Mouse (Mus musculus): ENCODE measurements around the gene Pgbd5. TPM values are rescaled to one million over a fixed set of nuclear protein-coding genes. Genes with fewer than 3 reads are reported as not detected.

The Pgbd5 gene
- polyA plus RNA-seq, 1 experiment = 0.16 TPM

DNA sequence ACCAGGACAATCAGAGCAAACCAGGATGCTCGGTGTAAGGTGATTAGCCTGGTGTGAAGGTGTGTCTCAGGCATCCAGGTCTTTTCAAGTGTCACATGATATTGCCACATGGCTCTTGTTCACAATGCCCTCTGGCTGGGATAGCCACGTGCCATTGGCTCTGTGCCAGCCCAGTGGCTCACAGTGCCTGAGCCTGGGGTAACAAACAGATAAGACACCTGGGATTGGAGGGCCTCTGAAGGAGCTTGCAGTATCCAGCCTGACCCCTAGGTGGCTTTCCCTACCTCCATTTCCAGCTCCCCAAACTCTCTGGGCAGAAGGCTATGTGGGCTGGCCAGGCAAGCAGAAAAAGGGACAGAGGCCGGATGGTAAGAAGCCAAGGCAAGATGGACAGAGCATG lies 35.6 kb downstream of the Pgbd5 start:
- DNase-seq (ENCODE audit: low read depth in 1 of 2, low spot score in 2 of 2) = no peak
- H3K27ac ChIP-seq (ENCODE audit: insufficient read depth, low read length) = no peak overlapping the region
- WGBS = 47% methylated on average over 3 of the region's 3 CpGs
- no peak overlapping the region for H3K4me3 ChIP-seq (ENCODE audit: extremely low read depth, insufficient read depth, insufficient read length)
- H3K4me1 ChIP-seq (ENCODE audit: control insufficient read depth, insufficient read depth, insufficient read length) = no peaks in the 10 kb centered on the region
- H3K27me3 ChIP-seq (ENCODE audit: control insufficient read depth, insufficient read depth, low read length) = no peaks in the 10 kb centered on the region
- no peaks in the 10 kb centered on the region for H3K36me3 ChIP-seq (ENCODE audit: control insufficient read depth, insufficient read depth, low read length)
- peak; percentile 12; the same call in 1 of the 2 replicates for TF ChIP-seq CTCF (IDR thresholded peaks at IDR 0.05; ENCODE audit: extremely low read depth, insufficient read depth, insufficient read length, insufficient replicate concordance)
- no peak for TF ChIP-seq POLR2A (IDR thresholded peaks at IDR 0.05; ENCODE audit: low read depth, low read length)

DNA sequence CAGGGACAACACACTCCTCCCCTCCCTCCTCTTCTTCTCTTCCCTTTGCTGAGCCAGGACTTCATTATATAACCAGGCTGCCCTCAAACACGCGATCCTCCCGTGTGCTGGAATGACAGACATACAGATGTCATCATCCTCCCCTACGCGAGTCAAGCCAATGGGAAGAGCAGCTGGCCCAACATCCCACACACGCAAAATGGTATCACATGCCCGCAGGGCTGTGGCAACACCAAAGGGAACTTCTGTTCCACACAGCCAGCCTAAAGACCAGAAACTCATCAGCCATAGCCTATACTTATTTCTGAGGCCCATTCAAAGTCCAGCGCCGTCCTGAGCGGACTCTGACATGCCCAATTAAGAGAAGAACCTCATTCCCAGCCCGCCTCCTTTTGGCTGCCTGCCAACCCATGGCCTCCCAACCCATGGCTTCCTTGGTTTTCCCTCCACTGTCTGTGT lies 40.0 kb downstream of the Pgbd5 start:
- 81% methylated on average over 11 of the region's 11 CpGs for WGBS
- Histone ChIP-seq H3K36me3 (ENCODE audit: control insufficient read depth, insufficient read depth, low read length) (no peaks in the 10 kb centered on the region), H3K27me3 (ENCODE audit: control insufficient read depth, insufficient read depth, low read length) (no peaks in the 10 kb centered on the region), H3K27ac (ENCODE audit: insufficient read depth, low read length) (no peak overlapping the region), H3K4me3 (ENCODE audit: extremely low read depth, insufficient read depth, insufficient read length) (no peak overlapping the region), H3K4me1 (ENCODE audit: control insufficient read depth, insufficient read depth, insufficient read length) (no peaks in the 10 kb centered on the region)
- DNase-seq (ENCODE audit: low read depth in 1 of 2, low spot score in 2 of 2) = no peak
- TF ChIP-seq CTCF (IDR thresholded peaks at IDR 0.05; ENCODE audit: extremely low read depth, insufficient read depth, insufficient read length, insufficient replicate concordance) (no peak), POLR2A (IDR thresholded peaks at IDR 0.05; ENCODE audit: low read depth, low read length) (no peak)

DNA sequence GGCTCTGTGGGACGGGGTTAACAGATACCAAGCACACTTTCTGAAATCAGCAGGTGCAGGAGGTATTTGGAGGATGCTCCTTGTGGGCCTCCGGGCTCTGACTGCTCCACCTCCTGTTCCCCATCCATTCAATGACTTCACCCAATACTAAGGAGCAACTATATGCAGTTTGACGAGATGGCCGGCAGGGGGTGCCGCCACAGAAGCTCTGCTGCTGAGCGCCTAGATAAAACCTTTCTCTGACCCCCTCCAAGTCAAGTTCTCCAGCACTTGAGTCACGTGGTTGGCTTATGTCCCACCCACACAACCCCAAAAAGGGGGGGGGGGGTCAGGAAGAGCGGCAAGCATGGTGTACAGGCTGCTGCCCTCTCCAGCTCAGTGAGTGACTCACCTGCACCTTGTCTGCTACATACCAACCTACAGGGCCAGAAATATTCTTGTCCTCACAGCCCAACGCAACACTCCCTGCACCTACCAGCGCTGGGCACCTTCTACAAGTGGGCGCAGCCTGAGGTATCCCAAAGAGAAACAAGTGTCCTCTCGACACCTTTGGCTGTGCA lies 40.5 kb downstream of the Pgbd5 start:
- Histone ChIP-seq H3K4me1 (ENCODE audit: control insufficient read depth, insufficient read depth, insufficient read length) (no peaks in the 10 kb centered on the region), H3K4me3 (ENCODE audit: extremely low read depth, insufficient read depth, insufficient read length) (no peak overlapping the region), H3K27me3 (ENCODE audit: control insufficient read depth, insufficient read depth, low read length) (no peaks in the 10 kb centered on the region), H3K27ac (ENCODE audit: insufficient read depth, low read length) (no peak overlapping the region), H3K36me3 (ENCODE audit: control insufficient read depth, insufficient read depth, low read length) (no peaks in the 10 kb centered on the region)
- no peak for DNase-seq (ENCODE audit: low read depth in 1 of 2, low spot score in 2 of 2)
- 28% methylated on average over 12 of the region's 12 CpGs for WGBS
- TF ChIP-seq CTCF (IDR thresholded peaks at IDR 0.05; ENCODE audit: extremely low read depth, insufficient read depth, insufficient read length, insufficient replicate concordance) (0 out of 2 replicates have a peak, but pooled peaks have one; percentile 46), POLR2A (IDR thresholded peaks at IDR 0.05; ENCODE audit: low read depth, low read length) (no peak)

DNA sequence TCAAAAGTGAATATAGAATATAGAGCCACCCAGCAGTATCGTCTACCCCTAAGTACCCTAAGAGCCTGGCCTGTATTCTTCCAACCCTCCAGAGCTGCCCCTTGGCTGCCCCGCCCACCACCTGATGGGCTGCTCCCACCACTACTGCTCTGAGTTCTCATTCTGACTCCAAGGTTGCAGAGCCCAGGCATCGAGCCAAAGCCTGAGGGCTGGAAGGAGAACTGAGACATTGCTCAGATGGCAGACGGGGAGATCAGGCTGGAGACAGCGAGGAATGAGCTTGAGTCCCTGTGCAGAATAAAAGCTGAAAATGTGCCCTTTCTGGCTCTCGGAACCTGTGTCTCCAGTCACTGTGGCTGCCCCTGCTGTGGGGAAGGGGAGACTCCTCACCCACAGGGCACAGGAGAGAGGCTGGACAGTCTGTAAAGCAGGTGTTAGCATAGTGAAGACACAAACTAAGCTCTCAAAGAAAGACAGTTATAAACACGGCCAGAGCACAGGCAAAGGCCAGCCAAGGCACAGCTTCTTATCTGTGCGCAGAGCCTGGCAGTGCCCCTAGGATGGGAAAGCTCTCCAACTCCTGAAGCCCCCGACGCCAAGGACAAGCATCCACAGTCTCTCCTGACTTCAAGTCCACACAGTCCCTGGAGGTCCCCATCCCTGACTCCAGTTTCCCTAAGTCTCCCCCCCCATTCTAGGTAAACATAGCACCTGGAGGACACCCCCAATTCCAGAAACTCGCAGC lies 42.0 kb downstream of the Pgbd5 start:
- no peaks in the 10 kb centered on the region for H3K36me3 ChIP-seq (ENCODE audit: control insufficient read depth, insufficient read depth, low read length)
- WGBS = 83% methylated on average over 11 of the region's 11 CpGs
- DNase-seq (ENCODE audit: low read depth in 1 of 2, low spot score in 2 of 2) = no peak
- H3K4me1 ChIP-seq (ENCODE audit: control insufficient read depth, insufficient read depth, insufficient read length) = no peaks in the 10 kb centered on the region
- TF ChIP-seq POLR2A (IDR thresholded peaks at IDR 0.05; ENCODE audit: low read depth, low read length) (no peak), CTCF (IDR thresholded peaks at IDR 0.05; ENCODE audit: extremely low read depth, insufficient read depth, insufficient read length, insufficient replicate concordance) (no peak)
- H3K27me3 ChIP-seq (ENCODE audit: control insufficient read depth, insufficient read depth, low read length) = no peaks in the 10 kb centered on the region
- H3K27ac ChIP-seq (ENCODE audit: insufficient read depth, low read length) = no peak overlapping the region
- no peak overlapping the region for H3K4me3 ChIP-seq (ENCODE audit: extremely low read depth, insufficient read depth, insufficient read length)

DNA sequence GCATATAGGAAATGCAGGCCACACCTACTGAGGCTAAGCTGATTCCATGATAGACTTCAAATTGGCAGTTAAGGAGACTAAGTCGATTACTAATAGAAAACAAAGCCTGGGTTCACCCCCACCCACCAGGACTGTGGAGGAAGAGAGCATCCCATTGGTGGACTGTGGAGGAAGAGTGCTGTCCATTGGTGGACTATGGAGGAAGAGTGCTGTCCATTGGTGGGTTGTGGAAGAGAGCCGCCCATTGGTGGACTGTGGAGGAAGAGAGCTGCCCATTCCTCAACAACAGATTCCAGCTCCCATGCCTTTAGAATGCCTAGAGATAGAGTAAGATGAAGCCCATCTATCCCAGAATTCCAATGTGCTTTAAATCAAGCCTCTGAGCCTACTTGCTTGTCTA lies 42.9 kb downstream of the Pgbd5 start:
- TF ChIP-seq POLR2A (IDR thresholded peaks at IDR 0.05; ENCODE audit: low read depth, low read length) (no peak), CTCF (IDR thresholded peaks at IDR 0.05; ENCODE audit: extremely low read depth, insufficient read depth, insufficient read length, insufficient replicate concordance) (no peak)
- Histone ChIP-seq H3K27me3 (ENCODE audit: control insufficient read depth, insufficient read depth, low read length) (no peaks in the 10 kb centered on the region), H3K27ac (ENCODE audit: insufficient read depth, low read length) (no peak overlapping the region), H3K4me3 (ENCODE audit: extremely low read depth, insufficient read depth, insufficient read length) (no peak overlapping the region), H3K36me3 (ENCODE audit: control insufficient read depth, insufficient read depth, low read length) (no peaks in the 10 kb centered on the region), H3K4me1 (ENCODE audit: control insufficient read depth, insufficient read depth, insufficient read length) (no peaks in the 10 kb centered on the region)
- WGBS = 89% methylated on average over 2 of the region's 2 CpGs
- DNase-seq (ENCODE audit: low read depth in 1 of 2, low spot score in 2 of 2) = no peak

DNA sequence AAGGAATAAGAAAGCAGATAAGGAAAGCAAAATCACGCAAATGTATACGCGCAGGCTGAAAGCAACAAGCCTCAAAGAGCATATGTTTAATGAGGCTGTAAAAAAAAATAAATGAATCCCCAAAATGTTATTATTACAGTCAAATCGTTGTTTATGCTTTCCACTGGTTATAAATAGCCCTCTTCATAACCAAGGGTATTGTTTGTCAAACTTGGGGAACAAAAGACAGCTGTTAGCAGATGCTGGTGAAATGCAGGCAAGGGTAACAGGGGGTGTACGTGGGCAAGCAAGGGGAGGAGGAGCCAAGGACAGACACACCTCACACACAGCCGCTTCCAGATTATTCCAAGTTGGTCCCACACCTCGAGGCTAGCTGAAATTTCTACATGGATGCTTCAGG lies 44.1 kb downstream of the Pgbd5 start:
- no peak overlapping the region for H3K4me3 ChIP-seq (ENCODE audit: extremely low read depth, insufficient read depth, insufficient read length)
- no peaks in the 10 kb centered on the region for H3K36me3 ChIP-seq (ENCODE audit: control insufficient read depth, insufficient read depth, low read length)
- no peaks in the 10 kb centered on the region for H3K4me1 ChIP-seq (ENCODE audit: control insufficient read depth, insufficient read depth, insufficient read length)
- no peak for DNase-seq (ENCODE audit: low read depth in 1 of 2, low spot score in 2 of 2)
- no peak for TF ChIP-seq CTCF (IDR thresholded peaks at IDR 0.05; ENCODE audit: extremely low read depth, insufficient read depth, insufficient read length, insufficient replicate concordance)
- no peak for TF ChIP-seq POLR2A (IDR thresholded peaks at IDR 0.05; ENCODE audit: low read depth, low read length)
- no peak overlapping the region for H3K27ac ChIP-seq (ENCODE audit: insufficient read depth, low read length)
- H3K27me3 ChIP-seq (ENCODE audit: control insufficient read depth, insufficient read depth, low read length) = no peaks in the 10 kb centered on the region
- WGBS = 74% methylated on average over 7 of the region's 7 CpGs

DNA sequence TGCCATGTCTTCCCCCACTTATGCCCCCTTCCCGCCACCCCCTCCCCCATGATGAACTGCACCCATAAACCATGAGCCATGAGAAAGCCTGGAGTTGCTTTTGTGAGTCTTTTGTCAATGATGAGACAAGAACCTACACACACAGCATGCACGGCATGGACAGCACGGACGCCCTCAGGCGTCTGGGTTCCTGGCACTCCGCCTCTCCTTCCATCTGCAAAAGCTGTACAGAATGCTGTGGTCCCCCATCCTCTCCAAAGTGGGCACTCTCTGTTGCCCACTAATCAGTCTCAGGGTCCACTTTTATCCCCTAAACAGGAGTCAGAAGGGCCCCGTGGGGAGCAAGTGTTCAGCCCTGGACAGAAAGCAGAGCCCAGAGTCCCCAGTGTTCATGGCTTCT lies 44.5 kb downstream of the Pgbd5 start:
- no peak for DNase-seq (ENCODE audit: low read depth in 1 of 2, low spot score in 2 of 2)
- TF ChIP-seq CTCF (IDR thresholded peaks at IDR 0.05; ENCODE audit: extremely low read depth, insufficient read depth, insufficient read length, insufficient replicate concordance) (no peak), POLR2A (IDR thresholded peaks at IDR 0.05; ENCODE audit: low read depth, low read length) (no peak)
- no peak overlapping the region for H3K27ac ChIP-seq (ENCODE audit: insufficient read depth, low read length)
- no peaks in the 10 kb centered on the region for H3K4me1 ChIP-seq (ENCODE audit: control insufficient read depth, insufficient read depth, insufficient read length)
- H3K36me3 ChIP-seq (ENCODE audit: control insufficient read depth, insufficient read depth, low read length) = no peaks in the 10 kb centered on the region
- WGBS = 89% methylated on average over 7 of the region's 7 CpGs
- H3K4me3 ChIP-seq (ENCODE audit: extremely low read depth, insufficient read depth, insufficient read length) = no peak overlapping the region
- H3K27me3 ChIP-seq (ENCODE audit: control insufficient read depth, insufficient read depth, low read length) = no peaks in the 10 kb centered on the region

Data from spleen, adult 2 months (tissue).